Mouse (Mus musculus): ENCODE results near the gene Prkca.

- TF ChIP-seq CTCF (IDR thresholded peaks at IDR 0.05; ENCODE audit: control insufficient read depth, insufficient read depth, insufficient replicate concordance, low read depth, low read length): peak; percentile 79
- TF ChIP-seq POLR2A (IDR thresholded peaks at IDR 0.05; ENCODE audit: control insufficient read depth, low read depth, low read length): no peak
Measured at GRCm38 (mm10) chr11:108377680-108378362, 34.1 kb upstream of the Prkca start.
